In genomic region chr1:55512165-55512564, GRCm38 (mm10) we compare ENCODE assay signal across 17 mouse cellular contexts.
"Had no signal": no experiment of that assay in that cellular context is flagged by ENCODE, and none has a peak within 500 bp of the region (broad histone marks: within the 10 kb centered on the region; RNA-seq: fewer than 3 reads in every experiment).

No protein-coding gene starts in this region.

- DNase-seq: liver, embryonic 13.5 days; liver, postnatal 0 days; lung, postnatal 14 days; lung, postnatal 36 days; retina, postnatal 1 day; right cerebral cortex, adult 18-20 months; right cerebral cortex, postnatal 14 days; thymus, adult 18-20 months; thymus, postnatal 14 days; thymus, postnatal 36 days had no signal

- H3K27me3 ChIP-seq: liver, embryonic 13.5 days; liver, embryonic 15.5 days; megakaryocyte, embryonic 14.5 days; midbrain, embryonic 13.5 days; midbrain, embryonic 15.5 days; neural tube, embryonic 12.5 days had no signal

- H3K9me3 ChIP-seq: liver, embryonic 13.5 days; liver, embryonic 15.5 days; megakaryocyte, embryonic 14.5 days; midbrain, embryonic 13.5 days; midbrain, embryonic 15.5 days; neural tube, embryonic 12.5 days had no signal

- H3K4me2 ChIP-seq: liver, embryonic 13.5 days; liver, embryonic 15.5 days; midbrain, embryonic 11.5 days; midbrain, embryonic 13.5 days; midbrain, embryonic 15.5 days; neural tube, embryonic 12.5 days had no signal

- H3K36me3 ChIP-seq: liver, embryonic 13.5 days; liver, embryonic 15.5 days; midbrain, embryonic 13.5 days; midbrain, embryonic 15.5 days; neural tube, embryonic 12.5 days had no signal

- H3K4me3 ChIP-seq: liver, embryonic 13.5 days; liver, embryonic 15.5 days; megakaryocyte, embryonic 14.5 days; midbrain, embryonic 13.5 days; midbrain, embryonic 15.5 days; neural tube, embryonic 12.5 days had no signal

- H3K4me1 ChIP-seq: liver, embryonic 13.5 days; liver, embryonic 15.5 days; megakaryocyte, embryonic 14.5 days; midbrain, embryonic 13.5 days; midbrain, embryonic 15.5 days; neural tube, embryonic 12.5 days had no signal

- ATAC-seq: liver, postnatal 0 days; midbrain, embryonic 13.5 days; midbrain, embryonic 15.5 days had no signal

- H3K27ac ChIP-seq: liver, embryonic 13.5 days; liver, embryonic 15.5 days; macrophage; midbrain, embryonic 13.5 days; midbrain, embryonic 15.5 days; neural tube, embryonic 12.5 days had no signal

- H3K9ac ChIP-seq: liver, embryonic 13.5 days; liver, embryonic 15.5 days; liver, postnatal 0 days; midbrain, embryonic 13.5 days; midbrain, embryonic 15.5 days; neural tube, embryonic 12.5 days had no signal
